Mouse (Mus musculus) MEL (cell line): ENCODE measurements around the gene Eef2. TPM values are rescaled to one million over a fixed set of nuclear protein-coding genes. Genes with fewer than 3 reads are reported as not detected.
"Not testable (repeated sequence)": the region's sequence is repeated elsewhere in the genome, so short reads cannot be mapped to it uniquely, and the experiment has no call there.

Experiments
- DNase-seq: peaks from one replicate; pipeline ENCODE4 v3.0.0; 2011; ENCODE audit warnings: low read depth, low spot score
- H3K27ac ChIP-seq: 2 replicates; pipeline ENCODE4 v1.5.1; 2012; ENCODE audit warnings: low read depth, mild to moderate bottlenecking, control low read depth, low read length, moderate library complexity; ENCODE audit not compliant: control insufficient read depth
- H3K27me3 ChIP-seq, 2 experiments: fragments of 150-350 bp in 1 of 2; sonication (generic) in 1 of 2; 2 replicates each; pipeline ENCODE4 v1.6.1; 2012; ENCODE audit warnings: low read length in 2 of 2, mild to moderate bottlenecking in 2 of 2, improper control_type of control experiment in 1 of 2, moderate library complexity in 1 of 2; ENCODE audit not compliant: insufficient read depth in 2 of 2, control insufficient read depth in 1 of 2
- H3K36me3 ChIP-seq, 2 experiments: 2 replicates each; pipeline ENCODE4 v1.6.1; 2012 to 2014; ENCODE audit warnings: low read length in 2 of 2, improper control_type of control experiment in 1 of 2, inconsistent platforms in 1 of 2, mild to moderate bottlenecking in 1 of 2; ENCODE audit not compliant: insufficient read depth in 2 of 2, control insufficient read depth in 1 of 2
- H3K4me1 ChIP-seq, 2 experiments: fragments of 150-350 bp in 1 of 2; sonication (generic) in 1 of 2; 2 replicates each; pipeline ENCODE4 v1.6.1; 2012; ENCODE audit warnings: low read length in 2 of 2, improper control_type of control experiment in 1 of 2, mild to moderate bottlenecking in 1 of 2; ENCODE audit not compliant: insufficient read depth in 2 of 2, control insufficient read depth in 1 of 2
- H3K4me3 ChIP-seq, 2 experiments: fragments of 150-350 bp in 1 of 2; sonication (generic) in 1 of 2; 2 replicates each; pipeline ENCODE4 v1.5.1; 2012; ENCODE audit warnings: low read depth in 2 of 2, low read length in 2 of 2, mild to moderate bottlenecking in 2 of 2, moderate library complexity in 2 of 2, control low read depth in 1 of 2, improper control_type of control experiment in 1 of 2; ENCODE audit not compliant: control insufficient read depth in 1 of 2, insufficient read depth in 1 of 2
- H3K79me2 ChIP-seq: 2 replicates; pipeline ENCODE4 v1.6.1; 2012; ENCODE audit warnings: mild to moderate bottlenecking, low read length, moderate library complexity; ENCODE audit not compliant: control insufficient read depth, poor library complexity, insufficient read depth
- H3K9ac ChIP-seq: 2 replicates; pipeline ENCODE4 v1.6.1; 2012; ENCODE audit warnings: low read depth, mild to moderate bottlenecking, control low read depth, low read length, moderate library complexity; ENCODE audit not compliant: control insufficient read depth, poor library complexity, severe bottlenecking
- H3K9me3 ChIP-seq: fragments of 150-350 bp; sonication (generic); replicated peaks from 2 replicates; pipeline ENCODE4 v1.6.1; 2012; ENCODE audit warnings: mild to moderate bottlenecking, low read length, improper control_type of control experiment, moderate library complexity; ENCODE audit not compliant: insufficient read depth
- BHLHE40 ChIP-seq: IDR thresholded peaks from 2 replicates; pipeline ENCODE4 v1.6.1; 2012; ENCODE audit warnings: low read depth, mild to moderate bottlenecking, inconsistent platforms, low read length, improper control_type of control experiment, borderline replicate concordance
- ELF1 ChIP-seq: IDR thresholded peaks from 2 replicates; pipeline ENCODE4 v1.6.1; 2014; ENCODE audit warnings: low read depth, mild to moderate bottlenecking, inconsistent platforms, low read length, improper control_type of control experiment, moderate library complexity
- ETS1 ChIP-seq: IDR thresholded peaks from 2 replicates; pipeline ENCODE4 v1.6.1; 2012; ENCODE audit warnings: low read depth, mild to moderate bottlenecking, inconsistent platforms, low read length, improper control_type of control experiment, moderate library complexity
- GABPA ChIP-seq: IDR thresholded peaks from 2 replicates; pipeline ENCODE4 v1.6.1; 2012; ENCODE audit warnings: low read depth, mild to moderate bottlenecking, inconsistent platforms, low read length, improper control_type of control experiment, moderate library complexity
- GATA1 ChIP-seq: IDR thresholded peaks from 2 replicates; pipeline ENCODE4 v1.6.1; 2011; ENCODE audit warnings: low read depth, low read length, improper control_type of control experiment
- MAZ ChIP-seq: IDR thresholded peaks from 2 replicates; pipeline ENCODE4 v1.6.1; 2012; ENCODE audit warnings: low read depth, mild to moderate bottlenecking, inconsistent platforms, low read length, improper control_type of control experiment
- MXI1 ChIP-seq: IDR thresholded peaks from 2 replicates; pipeline ENCODE4 v1.6.1; 2011; ENCODE audit warnings: mild to moderate bottlenecking, low read depth, low read length, improper control_type of control experiment
- RAD21 ChIP-seq: IDR thresholded peaks from 2 replicates; pipeline ENCODE4 v1.6.1; 2011; ENCODE audit warnings: mild to moderate bottlenecking, low read depth, low read length, improper control_type of control experiment
- SIN3A ChIP-seq: IDR thresholded peaks from 2 replicates; pipeline ENCODE4 v1.6.1; 2012; ENCODE audit warnings: low read length, improper control_type of control experiment, inconsistent platforms
- TCF12 ChIP-seq: IDR thresholded peaks from 2 replicates; pipeline ENCODE4 v1.6.1; 2014; ENCODE audit warnings: low read depth, mild to moderate bottlenecking, inconsistent platforms, low read length, improper control_type of control experiment, moderate library complexity
- ZMIZ1 ChIP-seq: IDR thresholded peaks from 2 replicates; pipeline ENCODE4 v1.6.1; 2012; ENCODE audit warnings: low read depth, mild to moderate bottlenecking, inconsistent platforms, low read length, improper control_type of control experiment, moderate library complexity
- ZNF384 ChIP-seq: IDR thresholded peaks from 2 replicates; pipeline ENCODE4 v1.6.1; 2012; ENCODE audit warnings: low read depth, mild to moderate bottlenecking, inconsistent platforms, low read length, improper control_type of control experiment
- polyA plus RNA-seq, 2 experiments: library from polyadenylated mRNA; stranded (reverse) in 1 of 2; unstranded in 1 of 2; fragments of >175 nt in 1 of 2; fragments of >200 nt in 1 of 2; gene quantifications; 2 replicates each; pipeline versions ENCODE4 v1.2.1 to v1.2.4; 2012; ENCODE audit warnings: low replicate concordance in 2 of 2, low read depth in 1 of 2; ENCODE audit not compliant: insufficient read length in 2 of 2, insufficient read depth in 1 of 2, missing spikeins in 1 of 2
- total RNA-seq: library from RNA; depleted of rRNA; stranded (reverse); fragments of 300-350 nt; gene quantifications from 2 replicates; pipeline ENCODE4 v1.2.3, GENCODE M21; 2012

The Eef2 gene
- total and polyA plus RNA-seq, 3 experiments = 2,863 to 4,586 (median 3,442) TPM

DNA sequence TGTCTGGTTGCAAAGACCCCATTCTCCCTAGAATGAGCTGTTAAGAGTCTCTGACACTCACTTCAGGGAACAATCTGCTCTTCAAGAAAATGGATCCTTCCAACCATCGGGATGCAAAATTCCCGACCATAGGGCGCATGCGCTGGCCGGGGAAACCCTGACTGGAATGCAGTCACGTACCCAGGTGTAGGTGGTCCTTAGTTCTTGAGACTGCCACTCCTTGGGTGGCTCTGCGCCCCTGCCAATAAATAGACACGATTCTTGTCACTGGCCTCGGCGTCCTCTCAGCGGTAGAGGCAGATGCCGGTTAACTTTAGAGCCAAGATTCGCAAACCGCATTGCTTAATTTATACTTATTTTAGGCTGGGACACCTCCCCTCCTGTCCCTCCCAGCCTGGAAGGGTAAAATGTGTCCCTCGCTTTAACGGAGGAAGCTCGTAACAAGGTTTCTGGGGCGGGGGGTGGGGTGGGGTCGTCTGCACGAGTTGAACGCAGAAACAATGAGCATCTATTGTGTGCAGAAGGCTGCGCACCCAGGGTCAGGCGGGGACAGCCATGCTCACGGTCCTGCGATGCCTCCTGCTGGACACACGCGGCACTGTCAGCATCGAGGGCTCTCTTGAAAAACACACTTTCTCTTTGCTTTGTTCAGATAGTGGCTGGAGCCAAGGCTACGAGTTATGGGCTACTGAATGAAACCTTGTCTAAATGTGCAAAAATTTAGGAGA, 1.6 kb upstream of the Eef2 start (continued):
- peak; percentile 91 for TF ChIP-seq RAD21
- TF ChIP-seq, all 39 proteins: peak for 18

DNA sequence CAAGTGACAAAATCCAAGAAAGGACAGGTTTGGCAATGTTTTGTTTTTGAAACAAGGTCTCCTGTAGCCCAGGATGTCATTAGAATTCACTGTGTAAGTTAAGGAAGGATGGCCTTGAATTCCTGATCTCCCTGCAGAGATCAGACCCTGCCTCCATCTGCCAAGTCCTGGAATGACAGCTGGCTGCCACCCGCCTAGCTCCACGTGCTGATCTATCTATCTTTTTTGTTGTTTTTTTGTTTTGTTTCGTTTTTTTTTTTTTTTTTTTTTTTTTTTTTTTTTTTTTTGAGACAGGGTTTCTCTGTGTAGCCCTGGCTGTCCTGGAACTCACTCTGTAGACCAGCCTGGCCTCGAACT, 1.1 kb upstream of the Eef2 start:
- peaks cover 0 to 28% of the 10 kb centered on the region in 2 experiments; a peak in 3 of 4 replicates for H3K4me1 ChIP-seq
- H3K4me3 ChIP-seq = peak overlapping the region; percentile 58 to 66
- H3K36me3 ChIP-seq = peaks cover 5 to 18% of the 10 kb centered on the region in 2 experiments
- not testable (repeated sequence) for H3K9me3 ChIP-seq, H3K27me3 ChIP-seq, DNase-seq
- peak overlapping the region; percentile 80 for H3K27ac ChIP-seq
- peak; percentile 60 for TF ChIP-seq ZNF384
- peak; percentile 94 for TF ChIP-seq MXI1
- 0 out of 2 replicates have a peak, but pooled peaks have one; percentile 3 for TF ChIP-seq GATA1
- peak; percentile 11; the same call in 1 of the 2 replicates for TF ChIP-seq SIN3A
- peak overlapping the region; percentile 59 for H3K9ac ChIP-seq
- peaks cover 36% of the 10 kb centered on the region for H3K79me2 ChIP-seq

DNA sequence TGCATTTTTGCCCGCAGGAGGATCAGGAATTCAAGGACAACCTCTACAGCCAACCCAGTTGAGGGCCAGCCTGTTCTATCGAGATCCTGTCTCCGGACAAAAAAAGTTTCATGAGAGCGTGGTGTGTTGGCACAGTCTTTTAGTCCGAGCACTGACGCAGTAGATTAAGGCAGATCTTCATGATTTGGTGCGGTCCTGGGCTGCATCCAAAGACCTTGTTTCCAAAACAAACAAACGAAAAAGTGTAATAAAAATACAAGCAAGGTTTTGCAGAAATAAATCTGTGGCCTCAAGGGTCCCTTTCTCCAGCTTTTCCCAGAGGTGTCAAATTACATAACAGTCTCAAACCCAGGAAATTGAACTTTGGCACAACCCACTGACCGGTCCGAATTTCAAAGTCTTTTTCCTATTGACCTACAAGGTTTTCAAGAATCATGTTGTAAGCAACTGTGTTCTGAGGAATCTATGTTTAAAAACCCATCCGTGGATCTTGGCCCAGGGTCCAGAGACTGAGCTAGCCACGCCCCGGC, 430 bp upstream of the Eef2 start:
- H3K79me2 ChIP-seq = peaks cover 36% of the 10 kb centered on the region
- no peaks in the 10 kb centered on the region for H3K9me3 ChIP-seq
- no peaks in the 10 kb centered on the region for H3K27me3 ChIP-seq
- peaks cover 5 to 18% of the 10 kb centered on the region in 2 experiments for H3K36me3 ChIP-seq
- peak overlapping the region; percentile 69 for H3K27ac ChIP-seq
- no peak for TF ChIP-seq BHLHE40
- TF ChIP-seq TCF12 = no peak
- TF ChIP-seq MXI1 = peak; percentile 73; the same call in 1 of the 2 replicates
- peak; percentile 42; the same call in 1 of the 2 replicates for TF ChIP-seq ZNF384
- TF ChIP-seq ZMIZ1 = no peak
- TF ChIP-seq GABPA = no peak
- TF ChIP-seq ELF1 = no peak
- peak; percentile 15; the same call in 1 of the 2 replicates for TF ChIP-seq MAZ
- no peak for TF ChIP-seq ETS1
- H3K4me1 ChIP-seq = peaks cover 0 to 28% of the 10 kb centered on the region in 2 experiments; a peak in 3 of 4 replicates
- no peak for DNase-seq
- H3K9ac ChIP-seq = peak overlapping the region; percentile 59
- H3K4me3 ChIP-seq = peak overlapping the region; percentile 58 to 66
